Mouse (Mus musculus) olfactory bulb, adult 2 months (tissue): ENCODE measurements around the gene Ccdc146.

Source experiments
- CTCF ChIP-seq: fragments of 200-500 bp; IDR thresholded peaks from 2 replicates; pipeline ENCODE4 v1.5.1; 2012; ENCODE audit warnings: low read depth, mild to moderate bottlenecking, low read length, moderate library complexity; ENCODE audit not compliant: insufficient read depth
- POLR2A ChIP-seq: fragments of 200-500 bp; IDR thresholded peaks from 2 replicates; pipeline ENCODE4 v1.6.1; 2012; ENCODE audit warnings: mild to moderate bottlenecking, low read depth, low read length, moderate library complexity; ENCODE audit not compliant: insufficient read depth

DNA sequence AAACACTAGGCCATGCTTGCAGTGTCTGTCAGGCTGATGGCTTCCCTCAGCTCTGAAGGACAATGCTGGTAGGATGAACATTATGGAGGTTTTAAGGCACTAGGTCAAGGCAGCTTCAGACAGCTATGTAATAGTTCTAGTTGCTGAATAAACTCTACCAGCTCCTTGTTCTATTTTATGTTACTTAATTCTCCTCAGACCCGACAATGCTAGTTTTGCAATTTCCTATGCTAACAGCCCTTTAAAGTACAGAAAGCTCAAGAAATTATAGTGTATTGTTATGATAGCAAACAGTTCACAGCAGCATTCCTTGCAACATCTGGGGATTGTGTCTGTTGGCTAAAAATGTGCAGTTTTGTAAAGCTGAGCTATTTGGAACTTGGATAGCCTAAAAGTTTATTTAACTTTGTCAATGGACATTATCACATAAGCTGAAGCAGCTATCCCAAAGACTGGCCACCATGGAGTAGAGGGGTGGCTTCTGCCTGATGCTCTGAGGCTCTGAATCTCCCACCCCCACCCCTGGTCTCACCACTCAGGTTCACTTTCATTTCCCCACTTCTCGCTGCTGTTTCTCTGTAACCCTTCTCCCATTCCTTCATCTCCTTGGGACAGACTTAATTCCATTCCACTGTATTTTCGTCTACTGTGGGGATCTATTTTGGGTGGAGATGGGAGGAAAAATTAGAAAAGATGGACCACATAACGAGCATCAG lies 58.0 kb downstream of the Ccdc146 start:
- no peak for TF ChIP-seq POLR2A
- TF ChIP-seq CTCF: no peak
